Mouse (Mus musculus) macrophage (primary cell): ENCODE results near the gene Spint2. TPM values are rescaled to one million over a fixed set of nuclear protein-coding genes. Genes with fewer than 3 reads are reported as not detected.

Experiments used
- H3K27ac ChIP-seq: fragments of 350-480 bp; formaldehyde crosslinking; 2 replicates; pipeline ENCODE4 v1.9.0; 2021
- H3K36me3 ChIP-seq: fragments of 350-480 bp; formaldehyde crosslinking; 2 replicates; pipeline ENCODE4 v1.9.0; 2021; ENCODE audit errors: inconsistent target
- H3K4me3 ChIP-seq: fragments of 350-480 bp; formaldehyde crosslinking; 2 replicates; pipeline ENCODE4 v1.9.0; 2021; ENCODE audit errors: inconsistent target
- H3K79me2 ChIP-seq: fragments of 350-480 bp; formaldehyde crosslinking; 2 replicates; pipeline ENCODE4 v1.9.0; 2021; ENCODE audit errors: inconsistent target
- WGBS: methylation state at CpG from one replicate; pipeline ENCODE4 v1.1.7; 2026; ENCODE audit warnings: inconsistent platforms; ENCODE audit not compliant: missing documents; 5-methylcytosine and 5-hydroxymethylcytosine counted together
- polyA plus RNA-seq: library from polyadenylated mRNA; stranded (reverse); fragments of 250-400 nt; gene quantifications from 3 replicates; pipeline ENCODE4 v1.2.4, GENCODE M21; 2018; ENCODE audit warnings: inconsistent platforms

Spint2 gene
- polyA plus RNA-seq, 1 experiment from 2014 or later: 0.72 TPM

GRCm38 (mm10) chr7:29293131-29294065 lies 11.7 kb upstream of the Spint2 start:
- Histone ChIP-seq H3K36me3 (no peaks in the 10 kb centered on the region), H3K79me2 (no peaks in the 10 kb centered on the region), H3K4me3 (no peak overlapping the region), H3K27ac (no peak overlapping the region)
- WGBS: 94% methylated on average over 19 of the region's 19 CpGs

- Histone ChIP-seq H3K36me3 (no peaks in the 10 kb centered on the region), H3K79me2 (no peaks in the 10 kb centered on the region), H3K4me3 (no peak overlapping the region), H3K27ac (no peak overlapping the region)
- 57% methylated on average over 8 of the region's 8 CpGs for WGBS
These were observed 10.9 kb upstream of the Spint2 start for GRCm38 (mm10) chr7:29292458-29293098.

- no peak overlapping the region for H3K4me3 ChIP-seq
- no peaks in the 10 kb centered on the region for H3K36me3 ChIP-seq
- no peak overlapping the region for H3K27ac ChIP-seq
- no peaks in the 10 kb centered on the region for H3K79me2 ChIP-seq
- 68% methylated on average over 7 of the region's 7 CpGs for WGBS
These were observed 10.1 kb upstream of the Spint2 start for GRCm38 (mm10) chr7:29291616-29292457.

GRCm38 (mm10) chr7:29290691-29291485 lies 9.2 kb upstream of the Spint2 start:
- H3K79me2 ChIP-seq: no peaks in the 10 kb centered on the region
- 92% methylated on average over 11 of the region's 11 CpGs for WGBS
- no peak overlapping the region for H3K27ac ChIP-seq
- no peak overlapping the region for H3K4me3 ChIP-seq
- H3K36me3 ChIP-seq: no peaks in the 10 kb centered on the region

GRCm38 (mm10) chr7:29289856-29290255 lies 8.1 kb upstream of the Spint2 start:
- Histone ChIP-seq H3K36me3 (no peaks in the 10 kb centered on the region), H3K79me2 (no peaks in the 10 kb centered on the region), H3K27ac (no peak overlapping the region), H3K4me3 (no peak overlapping the region)
- 90% methylated on average over 6 of the region's 6 CpGs for WGBS

- no peaks in the 10 kb centered on the region for H3K79me2 ChIP-seq
- no peaks in the 10 kb centered on the region for H3K36me3 ChIP-seq
- 5% methylated on average over 57 of the region's 59 CpGs for WGBS
- H3K4me3 ChIP-seq: no peak within 1 kb of the TSS; the same call in 1 of the 2 replicates
- H3K27ac ChIP-seq: no peak within 1 kb of the TSS
These were observed 7.4 kb upstream of the Spint2 start, which contains the start of gene Ppp1r14a for GRCm38 (mm10) chr7:29288942-29289638. Ppp1r14a (plus strand) TSS chr7:29289308.

- 97% methylated on average over 2 of the region's 2 CpGs for WGBS
- Histone ChIP-seq H3K36me3 (no peaks in the 10 kb centered on the region), H3K4me3 (no peak overlapping the region), H3K27ac (no peak overlapping the region), H3K79me2 (no peaks in the 10 kb centered on the region)
These were observed 6.4 kb upstream of the Spint2 start for GRCm38 (mm10) chr7:29288079-29288478.

- no peaks in the 10 kb centered on the region for H3K36me3 ChIP-seq
- no peaks in the 10 kb centered on the region for H3K79me2 ChIP-seq
- WGBS: 80% methylated on average over 7 of the region's 7 CpGs
- H3K4me3 ChIP-seq: no peak overlapping the region
- H3K27ac ChIP-seq: no peak overlapping the region
These were observed 5.8 kb upstream of the Spint2 start for GRCm38 (mm10) chr7:29287481-29287880.

- H3K27ac ChIP-seq: no peak overlapping the region
- 96% methylated on average over 6 of the region's 6 CpGs for WGBS
- H3K36me3 ChIP-seq: no peaks in the 10 kb centered on the region
- H3K79me2 ChIP-seq: no peaks in the 10 kb centered on the region
- no peak overlapping the region for H3K4me3 ChIP-seq
These were observed 2.8 kb upstream of the Spint2 start for GRCm38 (mm10) chr7:29284523-29284922.

GRCm38 (mm10) chr7:29283876-29284275 lies 2.2 kb upstream of the Spint2 start:
- H3K36me3 ChIP-seq: no peaks in the 10 kb centered on the region
- no peaks in the 10 kb centered on the region for H3K79me2 ChIP-seq
- 65% methylated on average over 4 of the region's 4 CpGs for WGBS
- H3K27ac ChIP-seq: no peak overlapping the region
- no peak overlapping the region for H3K4me3 ChIP-seq

- Histone ChIP-seq H3K4me3 (no peak overlapping the region), H3K27ac (no peak overlapping the region), H3K79me2 (no peaks in the 10 kb centered on the region), H3K36me3 (no peaks in the 10 kb centered on the region)
- WGBS: 18% methylated on average over 21 of the region's 21 CpGs
These were observed 402 bp upstream of the Spint2 start for GRCm38 (mm10) chr7:29282074-29282554.

- Histone ChIP-seq H3K4me3 (no peak overlapping the region), H3K36me3 (no peaks in the 10 kb centered on the region), H3K27ac (no peak overlapping the region), H3K79me2 (no peaks in the 10 kb centered on the region)
- WGBS: 18% methylated on average over 13 of the region's 13 CpGs
These were observed 911 bp downstream of the Spint2 start for GRCm38 (mm10) chr7:29280801-29281200.

GRCm38 (mm10) chr7:29279924-29280323 lies 1.8 kb downstream of the Spint2 start:
- WGBS: 94% methylated on average over 8 of the region's 8 CpGs
- H3K4me3 ChIP-seq: no peak overlapping the region

More at GRCm38 (mm10) chr7:29279924-29280323, 1.8 kb downstream of the Spint2 start:
- Histone ChIP-seq H3K36me3 (no peaks in the 10 kb centered on the region), H3K79me2 (no peaks in the 10 kb centered on the region), H3K27ac (no peak overlapping the region)
